Mouse (Mus musculus): ENCODE results near the gene Ngef. TPM values are rescaled to one million over a fixed set of nuclear protein-coding genes. Genes with fewer than 3 reads are reported as not detected.

Ngef gene
- total RNA-seq (2018; cell fraction: chromatin; rRNA removed), result under 1 TPM in 1 of 26 experiments, not detected in 25; 0.79 TPM
- total RNA-seq (2018; cell fraction: cytosol; rRNA removed), result not detected
- total RNA-seq (2018; cell fraction: nucleus; rRNA removed), result not detected
- polyA plus RNA-seq (2018), result not detected in 3 replicates

GRCm38 (mm10) chr1:87573800-87574215, at the start of gene Ngef:
Gene Ngef (minus strand): TSS chr1:87573870.
- Histone ChIP-seq H3K4me3 (ENCODE audit: inconsistent target) (no peak within 1 kb of the TSS), H3K36me3 (ENCODE audit: inconsistent target) (no peaks in the 10 kb centered on the region), H3K79me2 (ENCODE audit: inconsistent target) (no peaks in the 10 kb centered on the region), H3K27ac (no peak within 1 kb of the TSS)
- 94% methylated on average over 5 of the region's 6 CpGs for WGBS (ENCODE audit: missing documents)

GRCm38 (mm10) chr1:87621858-87622279, 48.2 kb upstream of the Ngef start:
- Histone ChIP-seq H3K36me3 (ENCODE audit: inconsistent target) (no peaks in the 10 kb centered on the region), H3K27ac (peak overlapping the region; percentile 100), H3K4me3 (ENCODE audit: inconsistent target) (peak overlapping the region; percentile 80), H3K79me2 (ENCODE audit: inconsistent target) (peaks cover 66% of the 10 kb centered on the region)
- 16% methylated on average over 3 of the region's 3 CpGs for WGBS (ENCODE audit: missing documents)

- WGBS (ENCODE audit: missing documents), result 2% methylated on average over 9 of the region's 9 CpGs
- Histone ChIP-seq H3K4me3 (ENCODE audit: inconsistent target) (peak overlapping the region; percentile 80), H3K27ac (peak overlapping the region; percentile 100), H3K79me2 (ENCODE audit: inconsistent target) (peaks cover 60% of the 10 kb centered on the region), H3K36me3 (ENCODE audit: inconsistent target) (no peaks in the 10 kb centered on the region)
Measured at GRCm38 (mm10) chr1:87621146-87621857, 47.6 kb upstream of the Ngef start.

GRCm38 (mm10) chr1:87620693-87621092, 47.0 kb upstream of the Ngef start:
- Histone ChIP-seq H3K4me3 (ENCODE audit: inconsistent target) (peak overlapping the region; percentile 80), H3K36me3 (ENCODE audit: inconsistent target) (no peaks in the 10 kb centered on the region), H3K79me2 (ENCODE audit: inconsistent target) (peaks cover 55% of the 10 kb centered on the region), H3K27ac (peak overlapping the region; percentile 100)
- 0% methylated on average over 6 of the region's 6 CpGs for WGBS (ENCODE audit: missing documents)

- peak within 1 kb of the TSS; percentile 100 for H3K27ac ChIP-seq
- H3K4me3 ChIP-seq (ENCODE audit: inconsistent target), result peak within 1 kb of the TSS; percentile 80
- peaks cover 50% of the 10 kb centered on the region for H3K79me2 ChIP-seq (ENCODE audit: inconsistent target)
- no peaks in the 10 kb centered on the region for H3K36me3 ChIP-seq (ENCODE audit: inconsistent target)
- under 1% methylated on average over 12 of the region's 12 CpGs for WGBS (ENCODE audit: missing documents)
Measured at GRCm38 (mm10) chr1:87620211-87620668, 46.6 kb upstream of the Ngef start, which contains the start of gene Inpp5d. Gene Inpp5d (plus strand): TSS chr1:87620312.

- no peaks in the 10 kb centered on the region for H3K79me2 ChIP-seq (ENCODE audit: inconsistent target)
- WGBS (ENCODE audit: missing documents), result 84% methylated on average over 2 of the region's 2 CpGs
- H3K36me3 ChIP-seq (ENCODE audit: inconsistent target), result no peaks in the 10 kb centered on the region
- no peak overlapping the region for H3K4me3 ChIP-seq (ENCODE audit: inconsistent target)
- no peak overlapping the region for H3K27ac ChIP-seq
Measured at GRCm38 (mm10) chr1:87614576-87615295, 41.1 kb upstream of the Ngef start.

GRCm38 (mm10) chr1:87608416-87609046, 34.9 kb upstream of the Ngef start:
- Histone ChIP-seq H3K36me3 (ENCODE audit: inconsistent target) (no peaks in the 10 kb centered on the region), H3K4me3 (ENCODE audit: inconsistent target) (no peak overlapping the region), H3K27ac (no peak overlapping the region), H3K79me2 (ENCODE audit: inconsistent target) (no peaks in the 10 kb centered on the region)
- WGBS (ENCODE audit: missing documents), result 44% methylated on average over 7 of the region's 7 CpGs

- WGBS (ENCODE audit: missing documents), result 16% methylated on average over 21 of the region's 21 CpGs
- Histone ChIP-seq H3K36me3 (ENCODE audit: inconsistent target) (no peaks in the 10 kb centered on the region), H3K4me3 (ENCODE audit: inconsistent target) (peak overlapping the region; percentile 5; the same call in 1 of the 2 replicates), H3K79me2 (ENCODE audit: inconsistent target) (no peaks in the 10 kb centered on the region), H3K27ac (peak overlapping the region; percentile 19; the same call in 1 of the 2 replicates)
Measured at GRCm38 (mm10) chr1:87607385-87608091, 33.9 kb upstream of the Ngef start.

- Histone ChIP-seq H3K79me2 (ENCODE audit: inconsistent target) (no peaks in the 10 kb centered on the region), H3K4me3 (ENCODE audit: inconsistent target) (no peak overlapping the region), H3K36me3 (ENCODE audit: inconsistent target) (no peaks in the 10 kb centered on the region), H3K27ac (no peak overlapping the region)
- WGBS (ENCODE audit: missing documents), result 92% methylated on average over 2 of the region's 2 CpGs
Measured at GRCm38 (mm10) chr1:87605296-87605695, 31.6 kb upstream of the Ngef start.

- no peak overlapping the region for H3K27ac ChIP-seq
- 92% methylated on average over 5 of the region's 5 CpGs for WGBS (ENCODE audit: missing documents)
- H3K4me3 ChIP-seq (ENCODE audit: inconsistent target), result no peak overlapping the region
- no peaks in the 10 kb centered on the region for H3K79me2 ChIP-seq (ENCODE audit: inconsistent target)
- no peaks in the 10 kb centered on the region for H3K36me3 ChIP-seq (ENCODE audit: inconsistent target)
Measured at GRCm38 (mm10) chr1:87603389-87603788, 29.7 kb upstream of the Ngef start.

- H3K27ac ChIP-seq, result no peak overlapping the region
- H3K4me3 ChIP-seq (ENCODE audit: inconsistent target), result no peak overlapping the region
- H3K79me2 ChIP-seq (ENCODE audit: inconsistent target), result no peaks in the 10 kb centered on the region
- H3K36me3 ChIP-seq (ENCODE audit: inconsistent target), result no peaks in the 10 kb centered on the region
- WGBS (ENCODE audit: missing documents), result 81% methylated on average over 2 of the region's 2 CpGs
Measured at GRCm38 (mm10) chr1:87601801-87602200, 28.1 kb upstream of the Ngef start.

GRCm38 (mm10) chr1:87600533-87600932, 26.9 kb upstream of the Ngef start:
- no peak overlapping the region for H3K27ac ChIP-seq
- H3K4me3 ChIP-seq (ENCODE audit: inconsistent target), result no peak overlapping the region
- H3K36me3 ChIP-seq (ENCODE audit: inconsistent target), result no peaks in the 10 kb centered on the region
- H3K79me2 ChIP-seq (ENCODE audit: inconsistent target), result no peaks in the 10 kb centered on the region
- WGBS (ENCODE audit: missing documents), result 82% methylated on average over 6 of the region's 7 CpGs

GRCm38 (mm10) chr1:87594671-87595070, 21.0 kb upstream of the Ngef start:
- Histone ChIP-seq H3K4me3 (ENCODE audit: inconsistent target) (no peak overlapping the region), H3K36me3 (ENCODE audit: inconsistent target) (no peaks in the 10 kb centered on the region), H3K27ac (no peak overlapping the region), H3K79me2 (ENCODE audit: inconsistent target) (no peaks in the 10 kb centered on the region)
- over 99% methylated on average over 10 of the region's 10 CpGs for WGBS (ENCODE audit: missing documents)

- Histone ChIP-seq H3K27ac (no peak overlapping the region), H3K4me3 (ENCODE audit: inconsistent target) (no peak overlapping the region), H3K79me2 (ENCODE audit: inconsistent target) (no peaks in the 10 kb centered on the region), H3K36me3 (ENCODE audit: inconsistent target) (no peaks in the 10 kb centered on the region)
- 94% methylated on average over 3 of the region's 3 CpGs for WGBS (ENCODE audit: missing documents)
Measured at GRCm38 (mm10) chr1:87594261-87594660, 20.6 kb upstream of the Ngef start.
